Mouse (Mus musculus) kidney, adult 8-10 months (tissue): Measurements from ENCODE around the gene Runx1.

Source experiments
- DNase-seq, 2 experiments: peaks; one replicate each; pipeline ENCODE4 v3.0.0; 2022

Runx1 gene

DNA sequence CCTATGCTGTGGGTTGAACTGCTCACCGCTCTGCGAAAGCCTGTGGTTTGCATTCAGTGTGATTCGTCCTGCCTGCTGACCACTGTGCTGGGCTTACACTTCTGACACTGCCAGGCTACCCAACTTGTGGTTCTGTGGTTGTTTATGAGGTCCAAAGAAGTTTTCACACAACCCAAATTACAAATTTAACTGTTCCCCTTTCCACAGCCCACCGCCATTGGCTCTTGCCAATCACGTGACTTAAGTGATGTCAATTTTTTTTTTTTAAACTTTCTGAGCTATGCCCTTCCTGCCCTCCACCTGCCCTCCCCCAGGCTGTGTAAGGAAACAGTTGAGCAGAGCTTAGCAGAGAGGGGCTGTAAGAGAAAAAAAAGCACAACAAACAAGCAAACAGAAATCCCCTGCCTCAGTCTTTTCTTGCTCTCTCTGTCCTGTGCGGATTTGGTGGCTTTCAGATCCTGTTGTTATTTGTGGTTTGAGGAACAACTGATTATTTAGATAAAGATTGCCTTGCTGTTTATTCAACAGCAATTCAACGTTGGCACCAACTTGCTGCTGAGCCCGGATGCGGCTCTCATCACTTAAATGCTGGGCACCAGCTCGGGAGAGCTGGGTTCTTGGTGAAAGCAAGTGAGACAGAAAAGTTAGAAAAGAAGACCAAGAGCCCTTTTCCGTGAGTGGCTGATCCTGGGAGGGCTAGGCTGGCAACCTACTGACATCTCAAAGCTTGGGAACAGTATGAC, at the start of gene Runx1:
TSS of gene Runx1 (minus strand) at position 242 of the 743 bp plus-strand sequence.
- peak in 1 of 2 experiments; percentile 11 for DNase-seq

- DNase-seq = no peak
Measured at GRCm38 (mm10) chr16:92874015-92874414, 48.1 kb upstream of the Runx1 start.

DNA sequence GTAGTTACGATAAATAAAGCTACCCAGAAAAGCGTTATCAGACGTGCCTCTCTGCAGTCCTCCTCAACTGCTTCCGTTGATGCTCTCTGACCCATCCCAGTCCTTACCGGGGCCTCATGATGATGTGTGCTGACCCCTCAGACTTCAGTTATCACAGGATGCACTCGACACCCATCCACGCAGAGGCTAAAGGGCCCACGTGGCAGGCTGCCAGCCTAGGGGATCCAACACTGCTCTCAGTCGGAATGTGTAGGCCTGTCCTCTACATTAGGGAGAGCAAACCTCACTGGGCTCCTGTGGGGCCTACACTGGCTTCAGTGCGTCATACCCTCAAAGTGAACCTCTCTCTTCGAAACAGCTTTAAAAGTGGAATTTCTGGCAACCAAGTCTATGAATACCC, 45.8 kb upstream of the Runx1 start:
- no peak for DNase-seq

DNA sequence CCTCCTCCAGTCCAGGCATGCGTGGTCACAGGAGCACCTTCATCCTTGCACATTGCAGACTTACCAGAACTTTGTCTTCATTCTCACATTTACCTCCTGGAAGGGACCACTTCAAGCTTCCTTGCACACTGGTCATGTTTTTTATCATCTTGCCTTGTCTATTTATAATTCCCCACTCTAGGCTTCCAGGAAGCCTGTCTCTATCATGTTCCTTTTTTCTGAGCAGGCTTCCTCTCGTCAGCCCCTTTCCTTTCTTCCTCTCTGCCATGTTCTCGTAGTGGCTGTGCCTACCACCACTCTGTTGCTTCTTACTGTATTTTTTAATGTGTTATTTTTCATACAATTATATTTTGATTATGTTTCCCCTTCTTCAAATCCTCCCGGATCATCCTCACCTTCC, 42.6 kb upstream of the Runx1 start:
- no peak for DNase-seq

DNA sequence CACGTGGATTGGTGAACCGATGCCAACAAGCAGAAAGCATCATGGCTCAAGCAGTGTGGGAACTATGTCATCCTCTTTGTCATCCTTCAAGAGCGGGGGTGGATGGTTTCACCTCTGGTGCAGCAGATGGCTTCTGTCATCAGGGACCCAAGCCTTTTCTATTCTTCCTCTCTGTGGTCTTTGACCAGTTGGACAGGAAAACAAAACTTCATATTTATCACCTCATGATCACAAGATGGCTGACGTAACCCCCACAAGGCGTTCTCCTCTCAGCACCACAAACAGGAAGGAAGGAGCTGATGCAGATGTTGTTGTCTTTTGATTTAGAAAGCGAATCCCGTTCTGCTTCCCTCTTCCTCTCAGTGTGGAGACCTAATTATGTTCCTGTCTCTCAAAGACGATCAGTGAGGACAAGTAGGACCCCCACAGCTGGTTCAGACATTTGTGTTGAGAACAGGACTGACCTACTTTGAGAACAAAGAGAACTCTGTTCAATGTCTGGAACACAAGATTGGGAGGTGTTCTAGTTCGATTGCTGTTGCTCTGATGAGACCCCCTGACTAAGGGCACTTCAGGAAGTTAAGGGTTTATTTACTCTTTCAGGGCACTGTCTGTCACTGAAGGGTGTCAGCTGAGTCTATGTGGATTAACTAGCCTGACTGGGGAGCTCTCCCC, 41.4 kb upstream of the Runx1 start:
- peak in 1 of 2 experiments; percentile 5 for DNase-seq

- DNase-seq = no peak
Measured at GRCm38 (mm10) chr16:92865314-92865713, 39.4 kb upstream of the Runx1 start.

- DNase-seq = no peak
Measured at GRCm38 (mm10) chr16:92864191-92864590, 38.2 kb upstream of the Runx1 start.

DNA sequence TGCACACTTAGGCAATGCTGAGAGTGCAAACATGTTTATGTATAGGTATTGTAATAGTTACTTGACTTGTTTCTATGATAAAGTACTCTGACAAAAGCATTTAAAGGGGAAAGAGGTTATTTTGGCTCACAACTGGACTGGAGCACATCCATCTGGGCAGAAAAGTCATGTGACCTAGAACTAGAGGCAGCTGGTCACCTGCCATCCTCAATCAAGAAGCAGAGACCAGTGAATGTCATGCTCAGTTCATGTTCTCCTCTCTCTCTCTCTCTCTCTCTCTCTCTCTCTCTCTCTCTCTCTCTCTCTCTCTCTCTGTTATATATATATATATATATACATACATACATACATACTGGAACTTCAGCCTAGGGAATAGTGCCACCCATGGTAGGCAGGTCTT, 37.2 kb upstream of the Runx1 start:
- no peak for DNase-seq

GRCm38 (mm10) chr16:92862430-92862829, 36.5 kb upstream of the Runx1 start:
- no peak for DNase-seq

GRCm38 (mm10) chr16:92861571-92861970, 35.6 kb upstream of the Runx1 start:
- DNase-seq = no peak

DNA sequence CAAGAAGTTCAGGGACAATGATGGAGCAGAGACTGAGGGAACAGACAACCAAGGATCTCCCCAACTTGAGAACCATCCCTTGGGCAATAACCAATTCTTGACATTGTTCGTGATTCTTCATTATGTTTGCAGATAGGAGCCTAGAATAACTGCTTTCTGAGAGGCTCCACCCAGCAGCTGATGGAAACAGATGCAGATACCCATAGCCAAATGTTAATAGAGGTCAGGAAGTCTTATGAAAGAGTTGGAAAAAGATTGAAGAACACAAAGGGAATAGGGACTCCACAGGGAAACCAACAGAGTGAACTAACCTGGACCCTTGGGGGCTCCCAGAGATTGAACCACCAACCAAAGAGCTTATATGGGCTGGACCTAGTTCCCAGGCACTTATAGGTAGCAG, 34.7 kb upstream of the Runx1 start:
- no peak for DNase-seq

GRCm38 (mm10) chr16:92856779-92857178, 30.8 kb upstream of the Runx1 start:
- DNase-seq = no peak

DNA sequence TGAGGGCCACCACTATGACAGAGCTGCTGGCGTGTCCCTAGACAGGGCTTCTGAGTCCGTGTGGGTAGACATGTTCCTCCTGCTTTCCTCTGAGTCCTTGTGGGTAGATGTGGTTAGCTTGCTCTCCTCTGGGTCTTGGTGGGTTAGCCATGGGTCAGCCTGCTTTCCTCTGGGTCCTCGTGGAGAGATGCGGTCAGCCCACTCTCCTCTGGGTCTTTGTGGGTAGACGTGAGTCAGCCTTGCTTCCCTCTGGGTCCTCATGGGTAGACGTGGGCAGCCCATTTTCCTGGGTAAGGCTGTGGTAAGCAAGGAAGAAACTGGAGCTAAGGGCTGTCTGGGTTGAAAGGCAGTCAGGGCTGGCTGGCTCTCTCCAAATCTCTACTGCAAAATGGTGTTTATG, 26.3 kb upstream of the Runx1 start:
- no peak for DNase-seq

- no peak for DNase-seq
Measured at GRCm38 (mm10) chr16:92850416-92850815, 24.5 kb upstream of the Runx1 start.

DNA sequence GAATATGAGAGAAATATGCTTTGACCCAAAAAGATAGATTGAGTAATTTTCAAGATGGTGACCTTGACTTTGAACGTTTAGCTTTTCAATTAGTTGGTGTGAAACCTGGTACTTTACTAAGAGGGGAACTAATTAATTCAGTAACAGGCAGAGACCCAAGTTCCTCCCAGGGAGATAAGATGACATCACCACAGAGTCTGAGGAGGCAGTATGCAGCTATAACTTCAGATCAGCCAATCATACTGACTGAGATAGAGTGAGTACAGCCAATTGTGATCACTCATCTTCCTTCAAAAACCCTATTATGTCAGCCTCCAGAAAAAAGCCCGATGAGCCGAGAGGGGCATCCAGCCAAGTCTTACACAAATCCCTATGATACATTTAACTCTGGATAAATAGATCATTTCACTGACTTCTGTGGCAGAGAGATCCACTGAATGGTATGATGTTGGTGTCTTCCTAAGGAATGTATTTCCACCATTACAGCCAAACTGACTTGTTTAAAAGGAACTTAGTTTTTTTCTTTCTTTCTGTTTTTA, 21.9 kb upstream of the Runx1 start:
- no peak for DNase-seq

- DNase-seq = no peak
Measured at GRCm38 (mm10) chr16:92845244-92846225, 19.6 kb upstream of the Runx1 start.

GRCm38 (mm10) chr16:92838709-92839108, 12.8 kb upstream of the Runx1 start:
- no peak for DNase-seq

- no peak for DNase-seq
Measured at GRCm38 (mm10) chr16:92831341-92831740, 5.4 kb upstream of the Runx1 start.

DNA sequence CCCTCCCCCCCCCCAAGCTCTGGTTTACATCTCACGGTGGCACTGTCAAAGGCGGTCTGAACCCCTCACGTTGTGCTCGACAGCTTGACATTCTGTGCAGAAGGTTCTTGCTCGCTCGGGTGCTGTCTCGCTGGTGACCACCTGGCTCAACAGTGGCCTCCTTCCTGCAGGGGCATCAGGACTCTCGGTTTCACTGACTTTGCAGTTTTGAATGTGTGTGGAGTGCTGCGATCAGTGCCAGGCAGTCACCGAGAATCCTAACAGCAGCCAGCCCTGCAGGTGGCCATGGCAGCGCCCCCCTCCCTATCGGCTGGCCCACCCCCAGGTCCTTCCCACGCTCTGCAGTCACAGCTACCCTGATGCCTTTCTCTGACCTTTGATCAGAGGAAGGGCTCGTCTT, 4.5 kb upstream of the Runx1 start:
- no peak for DNase-seq

DNA sequence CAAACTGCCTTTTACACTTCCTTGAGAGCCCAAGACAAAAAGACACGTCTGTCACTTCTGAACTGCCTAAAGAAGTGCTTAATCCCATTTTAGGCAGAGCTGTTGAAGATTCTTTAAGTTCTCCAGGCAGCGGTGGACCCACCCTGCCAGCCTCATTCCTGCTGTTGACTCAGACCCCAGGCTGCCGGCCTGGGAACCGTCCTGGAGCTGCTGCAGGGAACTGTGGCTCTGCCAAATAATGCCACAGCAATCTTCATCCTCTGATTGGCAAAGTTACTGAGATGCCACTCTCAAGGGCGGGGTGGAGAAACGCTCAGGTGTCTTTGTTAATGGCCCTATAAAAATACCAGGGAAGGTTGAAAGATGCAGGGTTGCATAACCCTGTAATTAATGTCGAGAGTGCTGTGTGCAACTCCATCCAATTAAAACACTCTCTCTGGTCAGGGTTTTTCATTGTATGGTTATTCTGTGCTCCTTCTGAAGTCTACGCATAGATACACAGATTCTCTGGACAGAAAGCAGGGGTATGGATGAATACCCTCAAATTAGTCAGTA, 2.4 kb upstream of the Runx1 start:
- DNase-seq = no peak

- DNase-seq = peak in 1 of 2 experiments; percentile 4
Measured at GRCm38 (mm10) chr16:92827663-92828307, 1.8 kb upstream of the Runx1 start.

GRCm38 (mm10) chr16:92826683-92827082, 734 bp upstream of the Runx1 start:
- DNase-seq = no peak
